Mouse (Mus musculus) embryonic facial prominence, embryonic 14.5 days (tissue): ENCODE results near the gene Zfyve16. TPM values are rescaled to one million over a fixed set of nuclear protein-coding genes. Genes with fewer than 3 reads are reported as not detected.

ENCODE experiments used
- ATAC-seq: fragments of 200-750 bp; cut with Nextera tagmentation; 2 replicates; pipeline ENCODE4 v1.8.0; 2017; ENCODE audit warnings: low read depth, moderate number of reproducible peaks, moderate TSS enrichment
- DNase-seq: peaks from one replicate; pipeline ENCODE4 v3.0.0-alpha.2; 2015; ENCODE audit warnings: low spot score
- H3K27ac ChIP-seq: fragments of 300-500 bp; sonication (generic); replicated peaks from 2 replicates; pipeline ENCODE4 v1.5.1; 2014; ENCODE audit warnings: low read depth, mild to moderate bottlenecking, low read length, moderate library complexity
- H3K27me3 ChIP-seq: fragments of 300-500 bp; sonication (generic); replicated peaks from 2 replicates; pipeline ENCODE4 v1.6.1; 2014; ENCODE audit warnings: low read length; ENCODE audit not compliant: control insufficient read depth, insufficient read depth
- H3K36me3 ChIP-seq: fragments of 300-500 bp; sonication (generic); 2 replicates; pipeline ENCODE4 v1.6.1; 2014; ENCODE audit warnings: low read length, mixed read lengths; ENCODE audit not compliant: control insufficient read depth, insufficient read depth
- H3K4me1 ChIP-seq: fragments of 300-500 bp; sonication (generic); 2 replicates; pipeline ENCODE4 v1.6.1; 2014; ENCODE audit warnings: antibody characterized with exemption, low read length; ENCODE audit not compliant: control insufficient read depth, insufficient read depth
- H3K4me2 ChIP-seq: fragments of 300-500 bp; sonication (generic); 2 replicates; pipeline ENCODE4 v1.6.1; 2014; ENCODE audit warnings: low read depth, mild to moderate bottlenecking, low read length, moderate library complexity, mixed read lengths
- H3K4me3 ChIP-seq: fragments of 300-500 bp; sonication (generic); 2 replicates; pipeline ENCODE4 v1.5.1; 2014; ENCODE audit warnings: low read depth, mild to moderate bottlenecking, low read length
- H3K9ac ChIP-seq: fragments of 300-500 bp; sonication (generic); 2 replicates; pipeline ENCODE4 v1.6.1; 2014; ENCODE audit warnings: low read depth, mild to moderate bottlenecking, low read length, moderate library complexity, mixed read lengths
- H3K9me3 ChIP-seq: fragments of 300-500 bp; sonication (generic); 2 replicates; pipeline ENCODE4 v1.6.1; 2016; ENCODE audit warnings: low read length; ENCODE audit not compliant: control insufficient read depth
- WGBS: fragments of 180-500 bp; shearing (Covaris S2); extraction: QIAGEN DNeasy Blood & Tissue Kit; methylation state at CpG from one replicate; pipeline ENCODE4 v1.1.7; 2014; 5-methylcytosine and 5-hydroxymethylcytosine counted together
- polyA plus RNA-seq: library from polyadenylated mRNA; unstranded; fragments of >200 nt; fragmentation: Nextera tagmentation; extraction: Ambion mirVana; gene quantifications from 2 replicates; pipeline ENCODE4 v1.2.1, GENCODE M21; 2014

Zfyve16 gene
- polyA plus RNA-seq, 1 experiment from 2014 or later = 14.1 TPM

DNA sequence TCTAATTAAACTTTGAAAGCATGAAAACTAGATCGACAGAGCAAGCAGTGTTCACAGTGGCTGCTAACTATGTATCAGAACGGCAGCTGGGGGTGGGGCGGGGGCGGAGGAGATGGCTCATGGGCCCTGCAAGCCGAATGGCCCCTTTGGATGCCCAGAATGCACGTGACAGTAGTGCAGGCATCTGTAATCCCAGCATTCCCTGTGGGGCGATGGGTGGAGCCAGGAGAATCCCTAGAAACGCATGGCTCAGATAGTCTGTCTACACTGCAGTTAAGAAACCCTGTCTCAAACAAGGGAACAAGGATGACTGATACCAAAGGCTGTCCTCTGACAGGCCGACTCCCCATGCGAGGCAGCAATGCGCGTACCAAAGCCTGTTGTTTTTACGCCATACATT is 90.4 kb downstream of the Zfyve16 start:
- ATAC-seq (no peak), DNase-seq (no peak)
- no peaks in the 10 kb centered on the region for H3K36me3 ChIP-seq
- H3K9ac ChIP-seq = no peak overlapping the region
- no peaks in the 10 kb centered on the region for H3K9me3 ChIP-seq
- no peaks in the 10 kb centered on the region for H3K4me1 ChIP-seq
- H3K4me3 ChIP-seq = no peak overlapping the region
- H3K4me2 ChIP-seq = no peak overlapping the region
- no peak overlapping the region for H3K27ac ChIP-seq
- H3K27me3 ChIP-seq = no peaks in the 10 kb centered on the region
- WGBS = 70% methylated on average over 13 of the region's 13 CpGs

DNA sequence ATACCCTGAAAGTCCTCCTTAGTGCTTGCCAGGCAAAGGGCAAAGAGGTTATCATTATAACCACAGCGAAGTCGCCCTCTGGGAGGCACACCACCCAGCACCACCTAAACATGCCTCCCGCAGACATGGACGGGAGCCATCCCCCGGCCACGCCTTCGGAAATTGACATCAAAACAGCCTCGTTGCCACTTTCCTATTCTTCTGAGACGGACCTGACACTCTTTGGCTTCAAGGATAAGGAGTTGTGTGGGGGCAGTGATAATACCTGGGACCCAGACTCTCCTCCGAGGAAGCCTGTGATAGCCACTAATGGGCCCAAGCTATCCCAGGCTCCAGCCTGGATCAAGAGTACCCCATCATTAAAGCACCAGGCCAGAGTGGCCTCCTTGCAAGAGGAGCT is 92.0 kb downstream of the Zfyve16 start:
- no peak for ATAC-seq
- 90% methylated on average over 10 of the region's 10 CpGs for WGBS
- no peaks in the 10 kb centered on the region for H3K4me1 ChIP-seq

More for the DNA sequence above, 92.0 kb downstream of the Zfyve16 start:
- H3K4me2 ChIP-seq = no peak overlapping the region
- no peak overlapping the region for H3K9ac ChIP-seq
- DNase-seq = no peak
- no peak overlapping the region for H3K4me3 ChIP-seq
- H3K27ac ChIP-seq = no peak overlapping the region
- no peaks in the 10 kb centered on the region for H3K27me3 ChIP-seq
- no peaks in the 10 kb centered on the region for H3K36me3 ChIP-seq
- H3K9me3 ChIP-seq = no peaks in the 10 kb centered on the region

Other genes with a start within 250 kb of the Zfyve16 start
- gene Gm20379, start 224.9 kb downstream of the Zfyve16 start, polyA plus RNA-seq = 0.56 and 0.61 TPM in 2 replicates
- 12.1 and 13.3 TPM in 2 replicates for gene Dhfr, start 176.1 kb downstream of the Zfyve16 start, polyA plus RNA-seq
- gene Msh3, start 175.9 kb downstream of the Zfyve16 start, polyA plus RNA-seq = 21.9 and 30.0 TPM in 2 replicates
- gene Ankrd34b, start 105.0 kb downstream of the Zfyve16 start, polyA plus RNA-seq = 0.09 and 0.14 TPM in 2 replicates
- gene Fam151b, start 46.9 kb downstream of the Zfyve16 start, polyA plus RNA-seq = 0.24 TPM in 1 of 2 replicates, not detected in the other
- gene Spz1, start 45.3 kb upstream of the Zfyve16 start, polyA plus RNA-seq = not detected in 2 replicates
- gene Serinc5, start 80.2 kb upstream of the Zfyve16 start, polyA plus RNA-seq = 19.8 and 20.0 TPM in 2 replicates